Mouse (Mus musculus) lung, postnatal 0 days (tissue): ENCODE measurements around the gene Dpp6.

Experiments
- CTCF ChIP-seq: IDR thresholded peaks from 2 replicates; pipeline ENCODE4 v1.5.1; 2016; ENCODE audit warnings: antibody characterized with exemption, mild to moderate bottlenecking
- EP300 ChIP-seq: IDR thresholded peaks from 2 replicates; pipeline ENCODE4 v1.6.1; 2016; ENCODE audit warnings: antibody characterized with exemption, mild to moderate bottlenecking, control low read depth

- TF ChIP-seq EP300 (no peak), CTCF (no peak)
Measured at GRCm38 (mm10) chr5:27342276-27342675, 525.3 kb downstream of the Dpp6 start.
